Mouse (Mus musculus): ENCODE data around the gene Pde4b. TPM values are rescaled to one million over a fixed set of nuclear protein-coding genes. Genes with fewer than 3 reads are reported as not detected.

Gene Pde4b
- polyA plus RNA-seq, 1 experiment from 2014 or later = 15.6 TPM

- H3K9me3 ChIP-seq = no peaks in the 10 kb centered on the region
- H3K27me3 ChIP-seq (replicated peaks) = no peaks in the 10 kb centered on the region
- no peak overlapping the region for H3K4me2 ChIP-seq (replicated peaks)
- H3K27ac ChIP-seq = no peak overlapping the region
- ATAC-seq (ENCODE audit: low FRiP score, low read depth) = no peak
- WGBS = 81% methylated on average over 6 of the region's 6 CpGs
- H3K9ac ChIP-seq = no peak overlapping the region
- H3K4me1 ChIP-seq = peaks cover 6% of the 10 kb centered on the region; the same call in 1 of the 2 replicates
- no peak overlapping the region for H3K4me3 ChIP-seq
- H3K36me3 ChIP-seq = no peaks in the 10 kb centered on the region
These were observed 495.6 kb downstream of the Pde4b start for GRCm38 (mm10) chr4:102582963-102583362.

- H3K4me2 ChIP-seq (replicated peaks) = no peak overlapping the region
- WGBS = 79% methylated on average over 3 of the region's 3 CpGs
These were observed 496.1 kb downstream of the Pde4b start for GRCm38 (mm10) chr4:102583469-102583868.

GRCm38 (mm10) chr4:102584601-102585265, 497.4 kb downstream of the Pde4b start:
- H3K4me3 ChIP-seq = no peak overlapping the region
- WGBS = 48% methylated on average over 6 of the region's 6 CpGs
- no peaks in the 10 kb centered on the region for H3K27me3 ChIP-seq (replicated peaks)
- H3K27ac ChIP-seq = no peak overlapping the region
- H3K36me3 ChIP-seq = no peaks in the 10 kb centered on the region
- H3K9me3 ChIP-seq = no peaks in the 10 kb centered on the region
- peaks cover 20% of the 10 kb centered on the region for H3K4me1 ChIP-seq
- no peak overlapping the region for H3K9ac ChIP-seq
- no peak for ATAC-seq (ENCODE audit: low FRiP score, low read depth)
- no peak overlapping the region for H3K4me2 ChIP-seq (replicated peaks)

More at GRCm38 (mm10) chr4:102583469-102583868, 496.1 kb downstream of the Pde4b start:
- Histone ChIP-seq H3K9ac (no peak overlapping the region), H3K27ac (no peak overlapping the region), H3K27me3 (replicated peaks) (no peaks in the 10 kb centered on the region), H3K9me3 (no peaks in the 10 kb centered on the region), H3K36me3 (no peaks in the 10 kb centered on the region), H3K4me1 (peaks cover 8% of the 10 kb centered on the region; the same call in 1 of the 2 replicates), H3K4me3 (no peak overlapping the region)
- no peak for ATAC-seq (ENCODE audit: low FRiP score, low read depth)

GRCm38 (mm10) chr4:102585541-102585940, 498.2 kb downstream of the Pde4b start:
- no peak for ATAC-seq (ENCODE audit: low FRiP score, low read depth)
- no peak overlapping the region for H3K27ac ChIP-seq
- WGBS = 45% methylated on average over 3 of the region's 4 CpGs
- no peak overlapping the region for H3K4me3 ChIP-seq
- H3K9ac ChIP-seq = no peak overlapping the region
- no peak overlapping the region for H3K4me2 ChIP-seq (replicated peaks)
- H3K9me3 ChIP-seq = no peaks in the 10 kb centered on the region
- no peaks in the 10 kb centered on the region for H3K27me3 ChIP-seq (replicated peaks)
- peaks cover 21% of the 10 kb centered on the region for H3K4me1 ChIP-seq
- H3K36me3 ChIP-seq = no peaks in the 10 kb centered on the region

- Histone ChIP-seq H3K4me3 (no peak overlapping the region), H3K36me3 (no peaks in the 10 kb centered on the region), H3K27me3 (replicated peaks) (no peaks in the 10 kb centered on the region), H3K9me3 (no peaks in the 10 kb centered on the region), H3K4me2 (replicated peaks) (no peak overlapping the region), H3K27ac (no peak overlapping the region), H3K4me1 (peaks cover 27% of the 10 kb centered on the region), H3K9ac (no peak overlapping the region)
- ATAC-seq (ENCODE audit: low FRiP score, low read depth) = no peak
- WGBS = 86% methylated on average over 3 of the region's 3 CpGs
These were observed 499.4 kb downstream of the Pde4b start for GRCm38 (mm10) chr4:102586787-102587186.

- Histone ChIP-seq H3K9ac (no peak overlapping the region), H3K36me3 (no peaks in the 10 kb centered on the region), H3K4me3 (no peak overlapping the region), H3K27me3 (replicated peaks) (no peaks in the 10 kb centered on the region), H3K4me1 (peaks cover 35% of the 10 kb centered on the region), H3K9me3 (no peaks in the 10 kb centered on the region), H3K27ac (no peak overlapping the region; the same call in 1 of the 2 replicates), H3K4me2 (replicated peaks) (peak overlapping the region; percentile 56)
- peak; percentile 31; the same call in 1 of the 2 replicates for ATAC-seq (ENCODE audit: low FRiP score, low read depth)
- WGBS = 36% methylated on average over 12 of the region's 12 CpGs
These were observed 501.5 kb downstream of the Pde4b start for GRCm38 (mm10) chr4:102588668-102589455.

- peak; percentile 63; the same call in 1 of the 2 replicates for ATAC-seq (ENCODE audit: low FRiP score, low read depth)
- H3K4me3 ChIP-seq = peak overlapping the region; percentile 20
- no peaks in the 10 kb centered on the region for H3K36me3 ChIP-seq
- H3K9ac ChIP-seq = no peak overlapping the region
- no peak overlapping the region; the same call in 1 of the 2 replicates for H3K27ac ChIP-seq
- peaks cover 33% of the 10 kb centered on the region for H3K4me1 ChIP-seq
- no peaks in the 10 kb centered on the region for H3K9me3 ChIP-seq
- H3K27me3 ChIP-seq (replicated peaks) = no peaks in the 10 kb centered on the region
- 1% methylated on average over 9 of the region's 9 CpGs for WGBS
- peak overlapping the region; percentile 56 for H3K4me2 ChIP-seq (replicated peaks)
These were observed 502.2 kb downstream of the Pde4b start for GRCm38 (mm10) chr4:102589537-102590031.

GRCm38 (mm10) chr4:102591798-102592197, 504.5 kb downstream of the Pde4b start:
- no peak overlapping the region for H3K4me3 ChIP-seq
- H3K9me3 ChIP-seq = no peaks in the 10 kb centered on the region
- no peak overlapping the region for H3K9ac ChIP-seq
- peaks cover 3% of the 10 kb centered on the region; the same call in 1 of the 2 replicates for H3K36me3 ChIP-seq
- H3K4me1 ChIP-seq = peaks cover 29% of the 10 kb centered on the region
- no peak for ATAC-seq (ENCODE audit: low FRiP score, low read depth)
- H3K27me3 ChIP-seq (replicated peaks) = no peaks in the 10 kb centered on the region
- H3K27ac ChIP-seq = no peak overlapping the region
- 33% methylated on average over 4 of the region's 4 CpGs for WGBS
- H3K4me2 ChIP-seq (replicated peaks) = peak overlapping the region; percentile 14; the same call in 1 of the 2 replicates

GRCm38 (mm10) chr4:102592541-102592940, 505.2 kb downstream of the Pde4b start:
- H3K4me1 ChIP-seq = peaks cover 29% of the 10 kb centered on the region
- H3K4me2 ChIP-seq (replicated peaks) = no peak overlapping the region
- no peaks in the 10 kb centered on the region for H3K9me3 ChIP-seq
- WGBS = 67% methylated on average over 2 of the region's 2 CpGs
- H3K9ac ChIP-seq = no peak overlapping the region
- ATAC-seq (ENCODE audit: low FRiP score, low read depth) = no peak
- no peak overlapping the region for H3K4me3 ChIP-seq
- no peak overlapping the region for H3K27ac ChIP-seq
- H3K36me3 ChIP-seq = peaks cover 3% of the 10 kb centered on the region; the same call in 1 of the 2 replicates
- H3K27me3 ChIP-seq (replicated peaks) = no peaks in the 10 kb centered on the region

- no peak for ATAC-seq (ENCODE audit: low FRiP score, low read depth)
- no peak overlapping the region for H3K27ac ChIP-seq
- 77% methylated on average over 4 of the region's 4 CpGs for WGBS
- peaks cover 25% of the 10 kb centered on the region for H3K4me1 ChIP-seq
- H3K4me2 ChIP-seq (replicated peaks) = no peak overlapping the region
- H3K4me3 ChIP-seq = no peak overlapping the region
- no peak overlapping the region for H3K9ac ChIP-seq
- no peaks in the 10 kb centered on the region for H3K27me3 ChIP-seq (replicated peaks)
- peaks cover 3% of the 10 kb centered on the region; the same call in 1 of the 2 replicates for H3K36me3 ChIP-seq
- no peaks in the 10 kb centered on the region for H3K9me3 ChIP-seq
These were observed 506.3 kb downstream of the Pde4b start for GRCm38 (mm10) chr4:102593631-102594030.

- no peak overlapping the region for H3K9ac ChIP-seq
- peaks cover 3% of the 10 kb centered on the region; the same call in 1 of the 2 replicates for H3K36me3 ChIP-seq
- H3K27ac ChIP-seq = no peak overlapping the region
- H3K27me3 ChIP-seq (replicated peaks) = no peaks in the 10 kb centered on the region
- H3K4me2 ChIP-seq (replicated peaks) = no peak overlapping the region
- 82% methylated on average over 3 of the region's 3 CpGs for WGBS
- H3K4me3 ChIP-seq = no peak overlapping the region
- H3K9me3 ChIP-seq = no peaks in the 10 kb centered on the region
- ATAC-seq (ENCODE audit: low FRiP score, low read depth) = no peak
- peaks cover 17% of the 10 kb centered on the region; the same call in 1 of the 2 replicates for H3K4me1 ChIP-seq
These were observed 507.2 kb downstream of the Pde4b start for GRCm38 (mm10) chr4:102594506-102594905.

- ATAC-seq (ENCODE audit: low FRiP score, low read depth) = no peak
- Histone ChIP-seq H3K9ac (no peak overlapping the region), H3K27me3 (replicated peaks) (no peaks in the 10 kb centered on the region), H3K9me3 (no peaks in the 10 kb centered on the region), H3K4me3 (no peak overlapping the region), H3K27ac (no peak overlapping the region), H3K36me3 (peaks cover 6% of the 10 kb centered on the region; the same call in 1 of the 2 replicates), H3K4me2 (replicated peaks) (no peak overlapping the region), H3K4me1 (no peaks in the 10 kb centered on the region; the same call in 1 of the 2 replicates)
- WGBS = 61% methylated on average over 3 of the region's 3 CpGs
These were observed 516.6 kb downstream of the Pde4b start for GRCm38 (mm10) chr4:102603968-102604367.
